Mouse (Mus musculus) hindbrain, embryonic 12.5 days (tissue): Measurements from ENCODE around the gene Pnmt. TPM values are rescaled to one million over a fixed set of nuclear protein-coding genes. Genes with fewer than 3 reads are reported as not detected.

Source experiments
- ATAC-seq: fragments of 200-750 bp; cut with Nextera tagmentation; 2 replicates; pipeline ENCODE4 v1.8.0; 2017; ENCODE audit warnings: moderate TSS enrichment; ENCODE audit not compliant: low FRiP score
- H3K27ac ChIP-seq: fragments of 300-500 bp; sonication (generic); 2 replicates; pipeline ENCODE4 v1.5.1; 2016; ENCODE audit warnings: mild to moderate bottlenecking
- H3K27me3 ChIP-seq: fragments of 300-500 bp; sonication (generic); 2 replicates; pipeline ENCODE4 v1.6.1; 2016; ENCODE audit warnings: mild to moderate bottlenecking
- H3K36me3 ChIP-seq: fragments of 300-500 bp; sonication (generic); 2 replicates; pipeline ENCODE4 v1.6.1; 2016; ENCODE audit warnings: mild to moderate bottlenecking
- H3K4me1 ChIP-seq: fragments of 300-500 bp; sonication (generic); 2 replicates; pipeline ENCODE4 v1.6.1; 2016
- H3K4me2 ChIP-seq: fragments of 300-500 bp; sonication (generic); replicated peaks from 2 replicates; pipeline ENCODE4 v1.6.1; 2016; ENCODE audit warnings: mild to moderate bottlenecking
- H3K4me3 ChIP-seq: fragments of 300-500 bp; sonication (generic); 2 replicates; pipeline ENCODE4 v1.5.1; 2016; ENCODE audit warnings: mild to moderate bottlenecking
- H3K9ac ChIP-seq: fragments of 300-500 bp; sonication (generic); 2 replicates; pipeline ENCODE4 v1.6.1; 2016; ENCODE audit warnings: mild to moderate bottlenecking, moderate library complexity
- H3K9me3 ChIP-seq: fragments of 300-500 bp; sonication (generic); replicated peaks from 2 replicates; pipeline ENCODE4 v1.6.1; 2016; ENCODE audit warnings: mild to moderate bottlenecking
- WGBS: fragments of 180-500 bp; shearing (Covaris S2); methylation state at CpG from one replicate; pipeline ENCODE4 v1.1.7; 2016; 5-methylcytosine and 5-hydroxymethylcytosine counted together
- polyA plus RNA-seq: library from polyadenylated mRNA; unstranded; fragments of >200 nt; fragmentation: Nextera tagmentation; extraction: Ambion mirVana; gene quantifications from 2 replicates; pipeline ENCODE4 v1.2.1, GENCODE M21; 2016

The Pnmt gene
- polyA plus RNA-seq, 1 experiment from 2014 or later, result 1.0 TPM

- Histone ChIP-seq H3K4me3 (peak within 1 kb of the TSS; percentile 77), H3K9me3 (no peaks in the 10 kb centered on the region), H3K9ac (peak within 1 kb of the TSS; percentile 87), H3K36me3 (no peaks in the 10 kb centered on the region), H3K4me2 (peak within 1 kb of the TSS; percentile 97), H3K27me3 (peaks cover 33% of the 10 kb centered on the region), H3K4me1 (peaks cover 40% of the 10 kb centered on the region), H3K27ac (peak within 1 kb of the TSS; percentile 79)
- WGBS, result 0% methylated on average over 46 of the region's 49 CpGs
- peak; percentile 55 for ATAC-seq
Observed at GRCm38 (mm10) chr11:98412273-98412796, 26.1 kb downstream of the Pnmt start, which contains the start of gene Erbb2. Gene Erbb2, plus strand, starts transcription at chr11:98412470.

GRCm38 (mm10) chr11:98412797-98413301 is 26.6 kb downstream of the Pnmt start:
- peak overlapping the region; percentile 79 for H3K27ac ChIP-seq
- peak overlapping the region; percentile 97 for H3K4me2 ChIP-seq
- peak; percentile 60 for ATAC-seq
- no peaks in the 10 kb centered on the region for H3K36me3 ChIP-seq
- H3K9me3 ChIP-seq, result no peaks in the 10 kb centered on the region
- 0% methylated on average over 38 of the region's 40 CpGs for WGBS
- H3K4me3 ChIP-seq, result peak overlapping the region; percentile 77
- H3K27me3 ChIP-seq, result peaks cover 33% of the 10 kb centered on the region
- peaks cover 40% of the 10 kb centered on the region for H3K4me1 ChIP-seq
- H3K9ac ChIP-seq, result peak overlapping the region; percentile 87

- no peak for ATAC-seq
- Histone ChIP-seq H3K27ac (no peak overlapping the region), H3K4me3 (peak overlapping the region; percentile 77), H3K9ac (no peak overlapping the region; the same call in none of the 2 replicates), H3K4me1 (peaks cover 39% of the 10 kb centered on the region), H3K9me3 (no peaks in the 10 kb centered on the region), H3K27me3 (peaks cover 33% of the 10 kb centered on the region), H3K36me3 (no peaks in the 10 kb centered on the region), H3K4me2 (peak overlapping the region; percentile 97)
- WGBS, result 16% methylated on average over 7 of the region's 7 CpGs
Observed at GRCm38 (mm10) chr11:98413731-98414130, 27.5 kb downstream of the Pnmt start.

- WGBS, result 13% methylated on average over 2 of the region's 2 CpGs
- Histone ChIP-seq H3K4me2 (peak overlapping the region; percentile 97), H3K9ac (no peak overlapping the region; the same call in 1 of the 2 replicates), H3K4me1 (peaks cover 34% of the 10 kb centered on the region), H3K9me3 (no peaks in the 10 kb centered on the region), H3K27me3 (peaks cover 33% of the 10 kb centered on the region), H3K36me3 (no peaks in the 10 kb centered on the region), H3K27ac (no peak overlapping the region), H3K4me3 (peak overlapping the region; percentile 77; the same call in 1 of the 2 replicates)
- ATAC-seq, result no peak
Observed at GRCm38 (mm10) chr11:98414162-98414561, 27.9 kb downstream of the Pnmt start.

- Histone ChIP-seq H3K9ac (no peak overlapping the region), H3K4me3 (no peak overlapping the region), H3K4me2 (no peak overlapping the region), H3K4me1 (peaks cover 21% of the 10 kb centered on the region), H3K9me3 (no peaks in the 10 kb centered on the region), H3K27me3 (peaks cover 13% of the 10 kb centered on the region), H3K27ac (no peak overlapping the region), H3K36me3 (no peaks in the 10 kb centered on the region)
- WGBS, result 83% methylated on average over 1 of the region's 1 CpGs
- ATAC-seq, result no peak
Observed at GRCm38 (mm10) chr11:98417074-98417473, 30.8 kb downstream of the Pnmt start.

GRCm38 (mm10) chr11:98418273-98418672 is 32.0 kb downstream of the Pnmt start:
- no peak for ATAC-seq
- Histone ChIP-seq H3K27ac (no peak overlapping the region), H3K4me1 (peaks cover 11% of the 10 kb centered on the region), H3K9ac (no peak overlapping the region; the same call in 1 of the 2 replicates), H3K27me3 (peaks cover 2% of the 10 kb centered on the region; the same call in 1 of the 2 replicates), H3K36me3 (peaks cover 9% of the 10 kb centered on the region; the same call in 1 of the 2 replicates), H3K4me3 (no peak overlapping the region), H3K9me3 (no peaks in the 10 kb centered on the region), H3K4me2 (no peak overlapping the region)
- whole genome bisulfite sequencing, result 69% methylated on average over 6 of the region's 6 CpGs

GRCm38 (mm10) chr11:98418939-98419547 is 32.8 kb downstream of the Pnmt start:
- peaks cover 2% of the 10 kb centered on the region; the same call in 1 of the 2 replicates for H3K27me3 ChIP-seq
- no peak for ATAC-seq
- no peak overlapping the region for H3K4me2 ChIP-seq
- peaks cover 4% of the 10 kb centered on the region for H3K4me1 ChIP-seq
- H3K9me3 ChIP-seq, result no peaks in the 10 kb centered on the region
- no peak overlapping the region for H3K4me3 ChIP-seq
- H3K27ac ChIP-seq, result no peak overlapping the region
- H3K9ac ChIP-seq, result no peak overlapping the region
- H3K36me3 ChIP-seq, result peaks cover 9% of the 10 kb centered on the region; the same call in 1 of the 2 replicates
- 81% methylated on average over 10 of the region's 10 CpGs for WGBS

GRCm38 (mm10) chr11:98426592-98426991 is 40.3 kb downstream of the Pnmt start:
- Histone ChIP-seq H3K4me2 (no peak overlapping the region), H3K27ac (no peak overlapping the region), H3K27me3 (no peaks in the 10 kb centered on the region), H3K4me3 (no peak overlapping the region), H3K9ac (no peak overlapping the region), H3K36me3 (peaks cover 13% of the 10 kb centered on the region; the same call in 1 of the 2 replicates), H3K4me1 (no peaks in the 10 kb centered on the region), H3K9me3 (no peaks in the 10 kb centered on the region)
- WGBS, result 93% methylated on average over 7 of the region's 7 CpGs
- ATAC-seq, result no peak

GRCm38 (mm10) chr11:98428436-98428835 is 42.2 kb downstream of the Pnmt start:
- Histone ChIP-seq H3K9me3 (no peaks in the 10 kb centered on the region), H3K4me3 (no peak overlapping the region), H3K27me3 (no peaks in the 10 kb centered on the region), H3K4me1 (no peaks in the 10 kb centered on the region), H3K36me3 (peaks cover 11% of the 10 kb centered on the region), H3K4me2 (no peak overlapping the region), H3K9ac (no peak overlapping the region), H3K27ac (no peak overlapping the region)
- WGBS, result 90% methylated on average over 5 of the region's 5 CpGs
- no peak for ATAC-seq

GRCm38 (mm10) chr11:98431743-98432502 is 45.7 kb downstream of the Pnmt start:
- ATAC-seq, result no peak
- Histone ChIP-seq H3K36me3 (peaks cover 37% of the 10 kb centered on the region), H3K4me2 (no peak overlapping the region), H3K9ac (no peak overlapping the region), H3K9me3 (no peaks in the 10 kb centered on the region), H3K27ac (no peak overlapping the region), H3K4me3 (no peak overlapping the region), H3K4me1 (no peaks in the 10 kb centered on the region), H3K27me3 (no peaks in the 10 kb centered on the region)
- WGBS, result 84% methylated on average over 9 of the region's 9 CpGs

- Histone ChIP-seq H3K4me1 (peaks cover 8% of the 10 kb centered on the region), H3K27me3 (no peaks in the 10 kb centered on the region), H3K4me3 (no peak overlapping the region), H3K9ac (no peak overlapping the region), H3K4me2 (no peak overlapping the region), H3K27ac (no peak overlapping the region), H3K36me3 (peaks cover 40% of the 10 kb centered on the region), H3K9me3 (no peaks in the 10 kb centered on the region)
- ATAC-seq, result no peak
- WGBS, result 92% methylated on average over 9 of the region's 9 CpGs
Observed at GRCm38 (mm10) chr11:98435723-98436122, 49.5 kb downstream of the Pnmt start.

- Histone ChIP-seq H3K36me3 (peaks cover 40% of the 10 kb centered on the region), H3K4me1 (peaks cover 8% of the 10 kb centered on the region), H3K9ac (no peak overlapping the region), H3K4me3 (no peak overlapping the region), H3K27me3 (no peaks in the 10 kb centered on the region), H3K4me2 (no peak overlapping the region), H3K9me3 (no peaks in the 10 kb centered on the region), H3K27ac (no peak overlapping the region)
- WGBS, result 89% methylated on average over 6 of the region's 6 CpGs
- ATAC-seq, result no peak
Observed at GRCm38 (mm10) chr11:98437441-98437840, 51.2 kb downstream of the Pnmt start.
